Mouse (Mus musculus) heart, embryonic 11.5 days (tissue): ENCODE data around the gene Cartpt. TPM values are rescaled to one million over a fixed set of nuclear protein-coding genes. Genes with fewer than 3 reads are reported as not detected.
"Not testable (repeated sequence)": the region's sequence is repeated elsewhere in the genome, so short reads cannot be mapped to it uniquely, and the experiment has no call there.

Experiments
- ATAC-seq: fragments of 200-750 bp; cut with Nextera tagmentation; replicated peaks from 2 replicates; pipeline ENCODE4 v1.8.0; 2017; ENCODE audit warnings: moderate library complexity; ENCODE audit not compliant: insufficient number of reproducible peaks, low FRiP score, low TSS enrichment
- H3K27ac ChIP-seq: fragments of 300-500 bp; sonication (generic); 2 replicates; pipeline ENCODE4 v1.5.1; 2014; ENCODE audit warnings: mild to moderate bottlenecking, low read depth, low read length
- H3K27me3 ChIP-seq: fragments of 300-500 bp; sonication (generic); 2 replicates; pipeline ENCODE4 v1.6.1; 2014; ENCODE audit warnings: mild to moderate bottlenecking, low read length, mixed read lengths; ENCODE audit not compliant: control insufficient read depth, insufficient read depth
- H3K36me3 ChIP-seq: fragments of 300-500 bp; sonication (generic); 2 replicates; pipeline ENCODE4 v1.6.1; 2014; ENCODE audit warnings: mild to moderate bottlenecking, low read length, moderate library complexity, mixed read lengths; ENCODE audit not compliant: control insufficient read depth, insufficient read depth
- H3K4me1 ChIP-seq: fragments of 300-500 bp; sonication (generic); 2 replicates; pipeline ENCODE4 v1.6.1; 2014; ENCODE audit warnings: low read length; ENCODE audit not compliant: control insufficient read depth, insufficient read depth
- H3K4me2 ChIP-seq: fragments of 300-500 bp; sonication (generic); 2 replicates; pipeline ENCODE4 v1.6.1; 2014; ENCODE audit warnings: mild to moderate bottlenecking, moderate library complexity
- H3K4me3 ChIP-seq: fragments of 300-500 bp; sonication (generic); 2 replicates; pipeline ENCODE4 v1.5.1; 2014; ENCODE audit warnings: low read depth, low read length
- H3K9ac ChIP-seq: fragments of 300-500 bp; sonication (generic); 2 replicates; pipeline ENCODE4 v1.6.1; 2014; ENCODE audit warnings: mild to moderate bottlenecking, low read depth, low read length, moderate library complexity
- H3K9me3 ChIP-seq: fragments of 300-500 bp; sonication (generic); replicated peaks from 2 replicates; pipeline ENCODE4 v1.6.1; 2016; ENCODE audit warnings: low read length; ENCODE audit not compliant: control insufficient read depth
- WGBS: fragments of 180-500 bp; shearing (Covaris S2); extraction: QIAGEN DNeasy Blood & Tissue Kit; methylation state at CpG from one replicate; pipeline ENCODE4 v1.1.7; 2014; ENCODE audit not compliant: insufficient replicate concordance; 5-methylcytosine and 5-hydroxymethylcytosine counted together
- polyA plus RNA-seq: library from polyadenylated mRNA; unstranded; fragments of >200 nt; fragmentation: Nextera tagmentation; extraction: Ambion mirVana; gene quantifications from 2 replicates; pipeline ENCODE4 v1.2.1, GENCODE M21; 2014

Cartpt gene
- polyA plus RNA-seq, 1 experiment from 2014 or later: 0.62 TPM

DNA sequence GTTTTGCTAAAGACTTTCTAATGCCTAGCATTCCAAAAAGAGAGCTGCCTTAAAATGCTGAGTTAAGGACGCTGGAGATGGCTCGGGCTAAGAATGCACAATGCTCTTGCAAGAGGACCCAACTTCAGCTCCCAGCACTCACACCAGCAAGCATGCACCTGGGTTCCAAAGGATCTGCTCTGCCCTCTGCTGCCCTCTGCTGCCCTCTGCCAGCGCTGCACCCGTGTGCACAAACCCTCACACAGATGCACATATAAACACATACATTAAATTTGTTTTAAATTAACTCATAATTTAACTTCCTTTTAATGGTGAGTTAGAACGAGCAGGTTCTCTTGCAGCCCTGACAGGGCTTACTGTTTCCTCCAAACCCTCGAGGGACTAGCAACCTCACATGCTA is 32.5 kb downstream of the Cartpt start:
- no peak for ATAC-seq

GRCm38 (mm10) chr13:99864331-99864730 is 36.6 kb downstream of the Cartpt start:
- Histone ChIP-seq H3K4me2 (no peak overlapping the region), H3K9me3 (no peaks in the 10 kb centered on the region; the same call in 1 of the 2 replicates), H3K4me1 (no peaks in the 10 kb centered on the region), H3K4me3 (no peak overlapping the region), H3K9ac (no peak overlapping the region), H3K27ac (no peak overlapping the region), H3K36me3 (no peaks in the 10 kb centered on the region), H3K27me3 (no peaks in the 10 kb centered on the region)
- 67% methylated on average over 5 of the region's 5 CpGs for WGBS
- no peak for ATAC-seq

More for the DNA sequence above, 32.5 kb downstream of the Cartpt start:
- no peak overlapping the region for H3K4me3 ChIP-seq
- no peak overlapping the region for H3K9ac ChIP-seq
- H3K9me3 ChIP-seq: no peaks in the 10 kb centered on the region
- 87% methylated on average over 6 of the region's 6 CpGs for WGBS
- H3K27me3 ChIP-seq: no peaks in the 10 kb centered on the region
- H3K27ac ChIP-seq: no peak overlapping the region
- no peaks in the 10 kb centered on the region for H3K36me3 ChIP-seq
- no peak overlapping the region for H3K4me2 ChIP-seq
- no peaks in the 10 kb centered on the region for H3K4me1 ChIP-seq

GRCm38 (mm10) chr13:99860670-99861069 is 40.2 kb downstream of the Cartpt start:
- no peaks in the 10 kb centered on the region for H3K27me3 ChIP-seq
- WGBS: 80% methylated on average over 3 of the region's 3 CpGs
- no peak for ATAC-seq

GRCm38 (mm10) chr13:99859082-99859481 is 41.8 kb downstream of the Cartpt start:
- no peaks in the 10 kb centered on the region; the same call in 1 of the 2 replicates for H3K9me3 ChIP-seq
- H3K27me3 ChIP-seq: no peaks in the 10 kb centered on the region
- 0% methylated on average over 1 of the region's 1 CpGs for WGBS
- no peaks in the 10 kb centered on the region; the same call in 1 of the 2 replicates for H3K4me1 ChIP-seq
- no peak for ATAC-seq
- no peak overlapping the region for H3K4me2 ChIP-seq
- no peak overlapping the region for H3K27ac ChIP-seq
- no peaks in the 10 kb centered on the region for H3K36me3 ChIP-seq
- no peak overlapping the region for H3K4me3 ChIP-seq
- H3K9ac ChIP-seq: no peak overlapping the region

More at GRCm38 (mm10) chr13:99860670-99861069, 40.2 kb downstream of the Cartpt start:
- H3K4me3 ChIP-seq: no peak overlapping the region
- H3K9ac ChIP-seq: no peak overlapping the region
- no peak overlapping the region for H3K4me2 ChIP-seq
- no peaks in the 10 kb centered on the region; the same call in 1 of the 2 replicates for H3K4me1 ChIP-seq
- H3K27ac ChIP-seq: no peak overlapping the region
- H3K36me3 ChIP-seq: no peaks in the 10 kb centered on the region
- H3K9me3 ChIP-seq: no peaks in the 10 kb centered on the region; the same call in 1 of the 2 replicates

GRCm38 (mm10) chr13:99857879-99858278 is 43.0 kb downstream of the Cartpt start:
- WGBS: 38% methylated on average over 2 of the region's 2 CpGs
- 0 out of 2 replicates have a peak, but pooled peaks have one; percentile 39 for ATAC-seq
- H3K4me1 ChIP-seq: no peaks in the 10 kb centered on the region; the same call in 1 of the 2 replicates
- H3K4me3 ChIP-seq: no peak overlapping the region
- H3K36me3 ChIP-seq: no peaks in the 10 kb centered on the region
- no peak overlapping the region for H3K4me2 ChIP-seq
- no peaks in the 10 kb centered on the region; the same call in 1 of the 2 replicates for H3K9me3 ChIP-seq
- H3K9ac ChIP-seq: no peak overlapping the region
- H3K27me3 ChIP-seq: no peaks in the 10 kb centered on the region
- H3K27ac ChIP-seq: no peak overlapping the region

DNA sequence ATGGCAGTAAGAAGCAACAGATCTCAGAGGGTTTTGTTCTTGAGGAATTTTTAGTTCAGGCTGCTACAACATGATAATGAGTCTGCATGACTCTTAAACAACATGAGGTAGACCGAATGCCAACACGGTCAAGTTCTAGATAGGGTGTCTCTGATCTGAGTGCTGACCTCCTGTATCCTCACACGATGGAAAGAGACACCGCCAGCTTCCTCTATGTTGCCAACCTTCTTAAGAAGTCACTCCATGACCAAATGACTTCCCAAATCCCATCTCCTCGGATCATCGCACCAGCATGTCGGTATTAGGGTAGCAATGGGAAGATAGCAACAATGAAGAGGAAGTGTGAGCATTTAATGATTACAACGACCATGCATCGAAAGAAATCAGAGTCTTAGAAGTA is 43.6 kb downstream of the Cartpt start:
- ATAC-seq: no peak
- H3K4me1 ChIP-seq: no peaks in the 10 kb centered on the region; the same call in 1 of the 2 replicates
- H3K4me3 ChIP-seq: no peak overlapping the region
- H3K27ac ChIP-seq: no peak overlapping the region
- H3K4me2 ChIP-seq: no peak overlapping the region
- H3K9ac ChIP-seq: no peak overlapping the region
- WGBS: 74% methylated on average over 9 of the region's 9 CpGs
- no peaks in the 10 kb centered on the region; the same call in 1 of the 2 replicates for H3K9me3 ChIP-seq
- H3K27me3 ChIP-seq: no peaks in the 10 kb centered on the region
- H3K36me3 ChIP-seq: no peaks in the 10 kb centered on the region

DNA sequence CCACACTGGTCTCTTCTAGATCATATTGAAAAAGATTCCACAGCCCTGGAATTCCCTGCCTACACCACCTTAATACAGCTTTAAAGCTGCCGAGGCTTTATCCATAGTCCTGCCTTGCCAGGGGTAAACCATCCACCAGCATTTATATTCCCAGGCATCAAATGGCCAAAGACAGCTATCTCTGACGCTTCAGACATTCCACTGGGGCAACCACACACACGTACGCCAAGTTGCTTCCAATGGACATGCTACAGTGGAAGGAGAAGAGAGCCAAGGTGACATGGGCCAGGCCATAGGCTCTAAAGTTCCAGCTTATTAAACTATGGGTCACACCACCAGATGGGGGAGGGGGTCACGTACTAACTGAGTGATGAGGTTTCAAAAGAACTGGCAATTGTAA is 45.7 kb downstream of the Cartpt start:
- 79% methylated on average over 5 of the region's 5 CpGs for WGBS
- no peak overlapping the region for H3K27ac ChIP-seq
- H3K4me3 ChIP-seq: no peak overlapping the region
- ATAC-seq: no peak
- no peak overlapping the region for H3K4me2 ChIP-seq
- peaks cover 7% of the 10 kb centered on the region for H3K4me1 ChIP-seq
- no peaks in the 10 kb centered on the region for H3K36me3 ChIP-seq
- H3K27me3 ChIP-seq: no peaks in the 10 kb centered on the region
- no peaks in the 10 kb centered on the region for H3K9me3 ChIP-seq
- no peak overlapping the region for H3K9ac ChIP-seq

GRCm38 (mm10) chr13:99853131-99853530 is 47.8 kb downstream of the Cartpt start:
- 79% methylated on average over 2 of the region's 2 CpGs for WGBS
- Histone ChIP-seq H3K4me1 (peaks cover 7% of the 10 kb centered on the region), H3K27ac (no peak overlapping the region), H3K4me2 (no peak overlapping the region), H3K9me3 (no peaks in the 10 kb centered on the region), H3K27me3 (no peaks in the 10 kb centered on the region), H3K9ac (no peak overlapping the region), H3K4me3 (no peak overlapping the region), H3K36me3 (no peaks in the 10 kb centered on the region)
- ATAC-seq: no peak

DNA sequence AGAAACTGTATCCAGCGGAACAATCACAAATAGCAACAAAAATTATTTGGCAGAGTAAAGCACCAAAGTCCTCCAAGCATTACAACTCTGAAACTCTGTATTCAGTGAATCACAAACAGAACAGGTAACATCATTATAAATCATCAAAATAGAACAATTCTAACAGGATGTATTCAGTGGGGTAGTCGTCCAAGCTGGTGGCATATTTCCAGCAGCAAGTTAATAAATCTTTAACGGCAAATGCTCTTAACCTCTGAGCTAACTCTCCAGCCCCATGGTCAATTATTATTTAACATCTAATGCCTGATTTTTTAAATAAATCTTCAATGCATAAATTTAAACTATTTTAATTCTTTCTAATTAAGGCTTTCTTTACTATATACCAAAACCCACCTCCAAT is 48.5 kb downstream of the Cartpt start:
- H3K9ac ChIP-seq, H3K27me3 ChIP-seq, ATAC-seq, H3K4me3 ChIP-seq, H3K36me3 ChIP-seq, H3K9me3 ChIP-seq, H3K4me2 ChIP-seq, H3K27ac ChIP-seq: not testable (repeated sequence)
- 74% methylated on average over 3 of the region's 3 CpGs for WGBS
- H3K4me1 ChIP-seq: peaks cover 11% of the 10 kb centered on the region
